ENCODE assay signal across 16 mouse cellular contexts in genomic region chr3:100164991-100165390, GRCm38 (mm10).
"Had no signal": no experiment of that assay in that cellular context is flagged by ENCODE, and none has a peak within 500 bp of the region (broad histone marks: within the 10 kb centered on the region; RNA-seq: fewer than 3 reads in every experiment).

No protein-coding gene starts in this region.

- H3K9ac ChIP-seq: kidney, embryonic 15.5 days; neural tube, embryonic 12.5 days; neural tube, embryonic 15.5 days had no signal

- H3K4me3 ChIP-seq: kidney, embryonic 15.5 days; left cerebral cortex, adult 2 months; neural tube, embryonic 12.5 days; neural tube, embryonic 15.5 days had no signal

- DNase-seq: kidney, postnatal 10 days; layer of hippocampus, postnatal 36 days; lung, adult 2 months; lung, postnatal 14 days; lung, postnatal 4 days; midbrain, embryonic 14.5 days; right cerebral cortex, adult 18-20 months; right cerebral cortex, postnatal 14 days; right cerebral cortex, postnatal 4 days; thymus, adult 18-20 months; thymus, postnatal 36 days had no signal

- H3K27ac ChIP-seq: kidney, embryonic 15.5 days; left cerebral cortex, adult 2 months; neural tube, embryonic 12.5 days; neural tube, embryonic 15.5 days had no signal

- H3K9me3 ChIP-seq: kidney, embryonic 15.5 days; neural tube, embryonic 12.5 days; neural tube, embryonic 15.5 days had no signal

- H3K36me3 ChIP-seq: neural tube, embryonic 12.5 days had no signal

- H3K4me2 ChIP-seq: kidney, embryonic 15.5 days; midbrain, embryonic 11.5 days; neural tube, embryonic 12.5 days; neural tube, embryonic 15.5 days had no signal

- H3K27me3 ChIP-seq: kidney, embryonic 15.5 days; neural tube, embryonic 12.5 days; neural tube, embryonic 15.5 days had no signal
